Mouse (Mus musculus): Measurements from ENCODE around the gene Acot1.
A peak's percentile ranks its signal among the peaks of the same experiment; 100 is the strongest.
"Not testable (repeated sequence)": the region's sequence is repeated elsewhere in the genome, so short reads cannot be mapped to it uniquely, and the experiment has no call there.

The Acot1 gene

DNA sequence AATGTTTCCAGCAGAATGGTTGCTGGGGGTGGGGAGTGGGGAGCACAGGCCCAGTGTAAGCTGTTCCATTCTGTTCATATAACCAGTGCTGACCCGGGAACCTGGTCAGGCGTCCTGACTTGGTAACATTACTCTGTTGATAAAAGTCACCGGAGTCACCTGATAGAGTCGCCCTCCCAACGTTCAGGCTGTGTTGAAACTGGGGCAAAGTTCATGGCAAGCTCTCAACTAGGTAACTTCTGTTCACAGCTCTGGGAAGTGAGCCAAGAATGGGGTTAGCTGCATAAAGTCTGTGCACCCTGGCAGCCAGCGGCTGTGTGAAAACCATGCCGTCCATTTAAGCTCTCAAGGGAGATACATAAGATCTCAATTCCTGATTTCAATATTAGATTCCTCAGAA lies 11.2 kb downstream of the Acot1 start:
- peak in 1 of 2 experiments; percentile 18 for DNase-seq (ENCODE audit: low read depth in 1 of 2, low spot score in 2 of 2)

DNA sequence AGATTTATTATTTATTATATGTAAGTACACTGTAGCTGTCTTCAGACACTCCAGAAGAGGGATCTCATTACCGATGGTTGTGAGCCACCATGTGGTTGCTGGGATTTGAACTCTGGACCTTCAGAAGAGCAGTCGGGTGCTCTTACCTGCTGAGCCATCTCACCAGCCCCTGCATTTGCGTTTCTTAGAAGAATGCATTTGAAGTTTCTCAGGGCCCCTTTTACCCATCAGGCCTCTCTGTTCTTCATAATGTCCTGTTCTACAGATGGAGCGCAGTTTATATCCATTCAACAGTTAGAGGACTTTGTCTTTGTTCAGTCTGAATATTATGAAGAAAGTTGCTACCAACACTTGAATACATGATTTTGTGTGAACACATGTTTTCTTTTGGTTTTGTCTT lies 13.0 kb downstream of the Acot1 start:
- not testable (repeated sequence) for DNase-seq (ENCODE audit: low read depth in 1 of 2, low spot score in 2 of 2)

DNA sequence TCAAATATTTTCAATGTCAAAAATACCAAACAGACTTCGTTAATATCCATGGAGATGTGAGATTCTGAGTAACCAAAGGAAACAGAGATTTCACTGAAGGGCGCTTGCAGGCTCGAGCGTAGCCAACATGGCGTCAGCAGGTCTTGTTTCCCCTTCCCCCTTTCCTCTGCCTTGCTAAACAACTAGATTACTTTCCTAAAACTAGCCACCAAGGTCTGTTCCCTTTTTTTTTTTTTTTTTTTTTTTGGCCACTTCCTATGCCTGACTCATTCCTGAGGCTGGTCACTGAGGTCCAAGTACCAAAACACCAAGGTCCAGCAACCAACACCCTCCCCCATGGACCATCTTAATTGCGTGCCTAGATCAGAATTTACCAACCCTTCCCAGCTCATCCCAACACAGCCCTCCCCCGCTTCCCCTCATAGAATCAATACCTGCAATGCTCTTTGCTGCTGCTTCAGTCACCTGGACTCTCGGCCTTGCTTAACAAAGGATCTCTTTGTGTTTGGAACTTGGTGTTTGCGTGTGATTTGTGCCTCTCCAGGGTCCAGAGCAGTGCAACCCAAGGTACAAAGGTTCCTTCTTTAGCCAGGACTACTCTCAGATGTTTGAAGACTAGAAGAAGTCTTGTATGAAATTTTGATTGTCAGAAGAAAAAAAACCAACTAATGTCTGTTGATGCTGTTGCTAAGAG lies 13.9 kb downstream of the Acot1 start:
- DNase-seq (ENCODE audit: low read depth in 1 of 2, low spot score in 2 of 2), result no peak

- no peak for DNase-seq (ENCODE audit: low read depth in 1 of 2, low spot score in 2 of 2)
Measured at GRCm38 (mm10) chr12:84025888-84026287, 16.6 kb downstream of the Acot1 start.

- not testable (repeated sequence) for DNase-seq (ENCODE audit: low read depth in 1 of 2, low spot score in 2 of 2)
Measured at GRCm38 (mm10) chr12:84028328-84028727, 19.0 kb downstream of the Acot1 start.

DNA sequence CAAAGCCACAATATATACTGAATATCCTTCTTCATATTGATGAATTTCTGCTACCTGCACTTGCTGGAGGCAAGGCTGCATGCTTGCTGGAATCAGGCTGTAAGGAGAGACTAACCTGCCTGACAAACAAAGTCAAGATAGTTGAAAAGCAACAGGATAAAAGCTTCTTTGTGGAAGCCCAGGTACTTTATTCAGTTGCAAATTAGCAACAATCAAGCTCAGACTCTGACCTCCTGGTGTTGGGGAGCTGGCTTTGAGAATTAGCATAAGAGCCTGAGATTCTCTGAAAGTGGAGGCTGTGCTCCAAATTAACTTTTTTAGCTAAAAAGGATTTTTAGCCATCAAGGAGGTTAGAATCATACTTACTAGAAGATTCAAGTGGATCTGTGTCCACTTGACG lies 19.8 kb downstream of the Acot1 start:
- DNase-seq (ENCODE audit: low read depth in 1 of 2, low spot score in 2 of 2), result not testable (repeated sequence)

DNA sequence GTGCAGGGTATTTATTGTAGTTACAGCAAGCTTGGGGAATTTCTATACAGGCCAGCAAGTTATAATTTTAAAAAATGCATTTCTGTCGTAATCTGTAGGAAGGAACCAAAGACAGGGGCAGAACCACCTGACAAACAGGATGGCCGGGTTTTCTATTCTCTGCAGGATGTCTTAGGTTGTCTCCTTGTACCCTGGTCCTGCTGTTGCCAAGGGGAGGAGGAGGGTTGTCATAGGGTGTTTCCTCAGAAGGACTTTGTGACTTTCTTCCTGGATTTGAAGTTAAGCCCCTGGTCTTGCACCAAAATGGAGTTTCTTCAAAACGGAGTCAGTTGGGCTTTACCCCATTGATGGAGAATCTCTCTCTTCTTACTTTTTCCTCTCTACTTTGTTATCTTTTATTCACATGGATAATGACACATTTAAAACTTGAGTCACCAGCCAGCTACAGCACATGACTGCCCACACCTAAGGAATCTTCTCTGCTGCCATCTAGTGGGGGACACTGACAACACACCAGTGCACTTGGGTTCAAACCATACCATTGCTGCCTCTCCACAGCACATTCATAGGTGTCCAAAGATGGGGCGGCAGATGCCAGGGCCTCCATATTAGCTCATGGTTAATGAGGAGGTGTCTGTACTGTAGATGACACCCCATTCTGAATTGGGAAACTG lies 21.5 kb downstream of the Acot1 start:
- DNase-seq (ENCODE audit: low read depth in 1 of 2, low spot score in 2 of 2), result peak in 1 of 2 experiments; percentile 51

- no peak for DNase-seq (ENCODE audit: low read depth in 1 of 2, low spot score in 2 of 2)
Measured at GRCm38 (mm10) chr12:84032854-84033253, 23.6 kb downstream of the Acot1 start.

GRCm38 (mm10) chr12:84033302-84033701 lies 24.0 kb downstream of the Acot1 start:
- DNase-seq (ENCODE audit: low read depth in 1 of 2, low spot score in 2 of 2), result not testable (repeated sequence)

DNA sequence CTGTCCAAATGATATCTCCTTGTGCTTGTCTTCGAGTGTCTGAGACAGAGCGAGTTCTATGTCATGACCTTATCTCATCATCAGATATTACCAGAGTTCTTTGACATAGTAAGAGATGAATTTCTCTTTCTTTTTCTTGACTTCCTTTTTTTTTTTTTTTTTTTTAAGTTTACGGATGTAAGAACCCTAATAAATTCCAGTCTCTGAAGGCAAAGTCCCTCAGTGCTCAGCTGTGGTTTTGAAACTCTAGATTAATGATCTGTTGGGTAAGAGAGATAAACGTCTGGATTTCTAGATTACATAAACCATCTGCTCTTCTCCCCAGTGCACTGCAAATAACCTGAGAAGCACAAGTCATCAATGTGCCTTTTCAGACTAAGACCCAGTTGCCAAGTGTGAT lies 24.8 kb downstream of the Acot1 start:
- DNase-seq (ENCODE audit: low read depth in 1 of 2, low spot score in 2 of 2), result no peak

GRCm38 (mm10) chr12:84038241-84038640 lies 29.0 kb downstream of the Acot1 start, which contains the start of gene Acot4:
Acot4 (plus strand) TSS chr12:84038379.
- DNase-seq (ENCODE audit: low read depth in 1 of 2, low spot score in 2 of 2), result peak in 1 of 2 experiments; percentile 12

- not testable (repeated sequence) for DNase-seq (ENCODE audit: low read depth in 1 of 2, low spot score in 2 of 2)
Measured at GRCm38 (mm10) chr12:84038691-84039111, 29.4 kb downstream of the Acot1 start, which contains the start of gene Gm49366. Gm49366 (plus strand) TSS chr12:84038935.

GRCm38 (mm10) chr12:84042248-84042647 lies 33.0 kb downstream of the Acot1 start:
- no peak for DNase-seq (ENCODE audit: low read depth in 1 of 2, low spot score in 2 of 2)

DNA sequence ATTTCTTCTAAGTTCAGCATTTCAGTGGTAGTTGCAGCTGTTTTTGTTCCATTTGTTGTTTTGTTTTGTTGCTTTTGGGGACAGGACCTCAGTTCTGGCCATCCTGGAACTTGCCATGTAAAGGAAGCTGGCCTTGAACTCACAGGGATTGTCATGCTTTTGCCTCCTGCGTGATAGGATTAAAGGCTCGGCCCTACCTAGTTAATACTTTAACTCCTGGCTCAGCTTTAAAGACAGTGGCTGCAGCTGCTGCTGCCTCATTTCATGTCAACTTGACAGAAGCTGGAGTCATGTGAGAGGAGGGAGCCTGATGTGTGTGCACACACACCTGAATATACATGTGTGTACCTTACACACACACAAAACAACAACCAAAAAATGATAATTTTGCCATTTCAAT lies 34.8 kb downstream of the Acot1 start:
- DNase-seq (ENCODE audit: low read depth in 1 of 2, low spot score in 2 of 2), result no peak

GRCm38 (mm10) chr12:84046906-84047305 lies 37.6 kb downstream of the Acot1 start:
- DNase-seq (ENCODE audit: low read depth in 1 of 2, low spot score in 2 of 2), result no peak

DNA sequence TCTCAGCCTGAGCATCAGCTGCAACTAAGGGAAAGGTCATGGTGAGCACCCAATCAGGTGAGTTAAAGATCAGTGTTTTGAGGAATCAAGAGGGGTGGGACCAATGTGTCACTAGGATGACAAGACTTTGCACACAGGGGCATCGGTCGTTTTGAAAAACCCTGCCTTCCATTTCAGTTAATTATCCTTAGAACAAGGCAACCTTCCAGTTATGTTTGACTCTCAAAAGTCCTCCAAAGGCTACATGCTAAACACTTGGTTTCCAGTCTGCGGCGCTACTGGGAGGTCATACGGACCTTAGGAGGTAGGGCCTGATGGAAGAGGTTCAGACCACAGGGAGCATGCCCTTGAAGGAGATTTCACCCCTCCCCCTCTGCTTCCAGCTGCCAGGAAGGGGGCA lies 41.5 kb downstream of the Acot1 start:
- not testable (repeated sequence) for DNase-seq (ENCODE audit: low read depth in 1 of 2, low spot score in 2 of 2)

GRCm38 (mm10) chr12:84051937-84052474 lies 42.7 kb downstream of the Acot1 start, which contains the start of gene Acot3:
Acot3 (plus strand) TSS chr12:84052144.
- no peak for DNase-seq (ENCODE audit: low read depth in 1 of 2, low spot score in 2 of 2)

DNA sequence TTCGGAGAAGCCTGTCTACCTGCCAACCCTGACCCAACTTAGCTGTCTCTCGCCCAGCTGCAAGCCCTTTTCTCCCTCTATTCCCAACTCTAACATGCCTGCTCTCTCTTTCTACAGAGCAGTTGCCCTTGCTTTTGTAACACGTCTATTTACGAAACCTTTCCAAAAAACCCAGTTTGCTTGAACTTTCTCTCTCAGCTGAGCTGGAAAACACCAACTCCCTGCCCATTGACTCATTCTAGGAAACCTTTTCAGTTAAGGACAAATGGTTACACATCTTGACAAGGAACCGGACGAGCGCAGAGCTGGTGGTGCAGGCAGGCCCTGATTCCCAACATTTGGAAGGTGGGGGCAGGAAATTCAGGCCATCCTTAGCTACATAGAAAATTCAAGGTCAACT lies 43.3 kb downstream of the Acot1 start:
- DNase-seq (ENCODE audit: low read depth in 1 of 2, low spot score in 2 of 2), result no peak

DNA sequence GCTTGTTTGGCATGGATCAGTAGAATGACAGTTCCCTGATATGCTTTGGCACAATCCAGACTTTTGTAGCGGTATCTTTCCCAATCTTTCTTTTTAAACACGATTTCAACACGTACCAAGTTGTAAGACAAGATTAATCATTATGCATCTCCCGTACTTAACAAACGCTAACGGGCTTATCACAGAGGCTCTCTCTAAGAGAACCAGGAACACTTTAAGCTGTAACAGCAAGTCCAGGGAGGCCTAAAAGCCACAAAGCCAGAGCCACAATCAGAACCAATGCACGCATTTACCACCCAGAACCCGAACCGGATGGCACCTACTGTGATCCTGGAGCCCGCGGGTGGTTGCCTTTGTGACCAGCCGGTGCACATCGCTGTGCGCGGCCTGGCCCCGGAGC lies 43.9 kb downstream of the Acot1 start:
- no peak for DNase-seq (ENCODE audit: low read depth in 1 of 2, low spot score in 2 of 2)

DNA sequence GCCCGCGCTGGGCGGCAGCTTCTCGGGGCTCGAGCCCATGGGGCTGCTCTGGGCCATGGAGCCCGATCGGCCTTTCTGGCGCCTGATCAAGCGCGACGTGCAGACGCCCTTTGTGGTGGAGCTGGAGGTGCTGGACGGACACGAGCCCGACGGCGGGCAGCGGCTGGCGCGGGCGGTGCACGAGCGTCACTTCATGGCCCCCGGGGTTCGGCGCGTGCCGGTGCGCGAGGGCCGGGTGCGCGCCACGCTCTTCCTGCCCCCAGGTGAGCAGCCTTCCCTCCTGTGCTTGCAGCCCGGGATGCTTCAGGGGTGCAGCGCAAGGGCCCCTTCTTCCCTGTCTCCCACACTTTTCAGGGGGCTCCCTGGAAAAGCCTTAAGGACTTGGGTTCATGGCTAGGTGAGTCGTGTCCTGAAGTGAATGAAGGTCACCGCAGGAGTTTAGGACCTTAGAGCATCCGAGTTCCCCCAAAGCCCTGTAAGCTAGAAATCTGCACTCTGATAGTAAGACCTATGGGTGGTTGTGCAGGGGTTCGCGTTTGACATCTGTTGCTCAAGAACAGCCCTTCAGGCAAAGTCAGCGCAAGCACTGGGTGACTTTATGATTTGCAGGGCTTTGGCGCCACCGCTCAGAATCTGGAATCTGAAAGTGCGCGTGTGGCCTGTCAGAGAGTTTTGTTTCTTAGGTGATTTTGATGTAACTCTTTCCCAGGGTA lies 44.5 kb downstream of the Acot1 start:
- no peak for DNase-seq (ENCODE audit: low read depth in 1 of 2, low spot score in 2 of 2)

- no peak for DNase-seq (ENCODE audit: low read depth in 1 of 2, low spot score in 2 of 2)
Measured at GRCm38 (mm10) chr12:84060946-84061345, 51.7 kb downstream of the Acot1 start.

DNA sequence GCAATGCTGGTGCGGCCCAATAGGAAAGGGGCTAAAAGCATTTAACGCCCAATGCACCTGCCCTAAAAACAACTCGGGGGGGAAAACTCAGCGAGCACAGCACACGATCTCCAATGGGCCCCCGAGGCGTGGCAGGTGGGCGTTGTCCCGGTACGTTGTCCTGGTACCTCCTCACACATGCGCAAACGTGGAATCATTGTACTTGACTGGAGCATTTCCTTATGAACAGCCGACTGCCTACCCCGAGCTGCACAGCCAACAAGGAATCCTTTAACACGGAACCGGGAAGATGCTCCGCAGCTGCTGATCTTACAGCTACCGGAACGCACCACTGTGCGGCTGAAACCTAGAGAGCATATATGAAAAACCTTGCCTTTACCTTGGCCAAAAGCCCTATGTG lies 53.0 kb downstream of the Acot1 start:
- DNase-seq (ENCODE audit: low read depth in 1 of 2, low spot score in 2 of 2), result no peak
